Mouse (Mus musculus): ENCODE measurements around the gene Cnep1r1. TPM values are rescaled to one million over a fixed set of nuclear protein-coding genes. Genes with fewer than 3 reads are reported as not detected.

Cnep1r1 gene
- polyA plus RNA-seq (2011; ENCODE audit: insufficient read length, low read depth, missing spikeins), result 62.6 and 65.7 TPM in 2 replicates

DNA sequence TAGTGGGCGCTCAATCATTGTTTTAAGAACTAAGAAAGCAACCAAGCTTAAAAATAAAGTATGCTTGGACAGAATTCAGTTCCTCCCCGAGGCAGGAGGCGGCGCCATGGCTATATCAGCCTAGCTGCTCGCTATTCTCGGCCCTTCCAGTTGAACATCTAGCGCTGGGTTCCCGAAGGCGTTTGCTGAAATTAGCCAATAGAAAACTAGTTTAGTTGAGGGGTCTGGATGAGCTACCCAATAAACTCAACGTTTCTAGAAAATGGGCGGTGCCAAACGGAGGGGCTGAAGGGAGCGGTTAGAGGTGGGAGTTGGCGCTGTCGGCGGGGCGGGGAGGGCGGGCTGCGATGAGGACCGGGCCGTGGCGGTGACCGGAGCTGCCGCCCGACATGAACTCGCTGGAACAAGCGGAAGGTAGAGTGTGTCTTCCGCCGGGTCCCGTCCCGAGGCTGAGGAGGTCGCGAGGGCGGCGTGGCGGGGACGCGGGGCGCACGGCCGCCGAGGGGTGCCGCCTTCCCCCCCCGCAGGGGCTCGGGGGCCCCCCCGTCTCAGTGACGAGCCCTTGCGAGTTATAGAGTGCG is at the start of gene Cnep1r1:
Gene Cnep1r1 (plus strand): TSS at position 314 of the 581 bp plus-strand sequence.
- H3K27ac ChIP-seq (ENCODE audit: insufficient read depth, low read length), result peak within 1 kb of the TSS; percentile 39; the same call in 1 of the 2 replicates
- peak; percentile 55; the same call in 1 of the 2 replicates for TF ChIP-seq CTCF (IDR thresholded peaks at IDR 0.05; ENCODE audit: borderline replicate concordance, insufficient read depth, low read length)
- TF ChIP-seq POLR2A (IDR thresholded peaks at IDR 0.05; ENCODE audit: low read depth, low read length), result peak; percentile 87

DNA sequence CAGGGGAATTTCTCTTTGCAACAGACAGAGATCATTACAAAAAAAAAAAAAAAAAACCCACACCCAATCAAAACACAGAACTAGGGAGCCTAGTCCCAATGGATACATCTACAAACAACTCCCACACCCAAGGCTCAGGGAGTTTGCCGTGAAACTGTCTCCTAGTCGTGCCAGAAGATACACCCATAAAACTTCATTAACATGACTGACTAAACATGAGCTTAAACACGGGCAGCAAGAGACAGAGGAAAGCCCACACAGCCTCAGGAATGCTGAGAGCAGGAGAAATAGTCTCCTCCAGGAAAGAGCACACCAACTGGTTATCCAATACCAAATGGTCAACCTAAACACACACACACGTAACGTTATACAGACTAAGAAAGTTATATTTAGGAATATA is 36.4 kb upstream of the Cnep1r1 start:
- no peak for TF ChIP-seq CTCF (IDR thresholded peaks at IDR 0.05; ENCODE audit: borderline replicate concordance, insufficient read depth, low read length)
- no peak for TF ChIP-seq POLR2A (IDR thresholded peaks at IDR 0.05; ENCODE audit: low read depth, low read length)
- Histone ChIP-seq H3K4me1 (ENCODE audit: control insufficient read depth, insufficient read depth, low read length) (no peaks in the 10 kb centered on the region), H3K27ac (ENCODE audit: insufficient read depth, low read length) (no peak overlapping the region), H3K4me3 (ENCODE audit: insufficient read depth, low read length) (no peak overlapping the region)

More for the DNA sequence above, at the start of gene Cnep1r1:
- no peaks in the 10 kb centered on the region for H3K4me1 ChIP-seq (ENCODE audit: control insufficient read depth, insufficient read depth, low read length)
- H3K4me3 ChIP-seq (ENCODE audit: insufficient read depth, low read length), result peak within 1 kb of the TSS; percentile 98

DNA sequence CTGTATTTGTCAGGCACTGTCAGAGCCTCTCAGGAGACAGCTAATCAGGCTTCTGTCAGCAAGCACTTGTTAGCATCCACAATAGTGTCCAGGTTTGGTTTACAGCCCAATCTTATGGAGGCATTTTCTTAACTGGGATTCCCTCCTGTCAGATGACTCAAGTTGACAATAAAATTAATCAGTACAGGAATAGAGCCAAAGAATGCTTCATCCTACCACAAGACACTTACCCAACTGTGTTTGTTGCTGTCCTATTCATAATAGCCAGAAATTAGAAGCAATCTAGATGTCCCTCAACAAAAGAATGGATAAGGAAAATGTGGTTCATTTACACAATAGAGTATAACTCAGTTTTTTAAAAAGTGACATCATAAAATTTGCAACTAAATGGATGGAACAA is 30.6 kb upstream of the Cnep1r1 start:
- TF ChIP-seq CTCF (IDR thresholded peaks at IDR 0.05; ENCODE audit: borderline replicate concordance, insufficient read depth, low read length), result no peak
- TF ChIP-seq POLR2A (IDR thresholded peaks at IDR 0.05; ENCODE audit: low read depth, low read length), result no peak
- no peak overlapping the region for H3K4me3 ChIP-seq (ENCODE audit: insufficient read depth, low read length)
- H3K4me1 ChIP-seq (ENCODE audit: control insufficient read depth, insufficient read depth, low read length), result no peaks in the 10 kb centered on the region
- no peak overlapping the region for H3K27ac ChIP-seq (ENCODE audit: insufficient read depth, low read length)

DNA sequence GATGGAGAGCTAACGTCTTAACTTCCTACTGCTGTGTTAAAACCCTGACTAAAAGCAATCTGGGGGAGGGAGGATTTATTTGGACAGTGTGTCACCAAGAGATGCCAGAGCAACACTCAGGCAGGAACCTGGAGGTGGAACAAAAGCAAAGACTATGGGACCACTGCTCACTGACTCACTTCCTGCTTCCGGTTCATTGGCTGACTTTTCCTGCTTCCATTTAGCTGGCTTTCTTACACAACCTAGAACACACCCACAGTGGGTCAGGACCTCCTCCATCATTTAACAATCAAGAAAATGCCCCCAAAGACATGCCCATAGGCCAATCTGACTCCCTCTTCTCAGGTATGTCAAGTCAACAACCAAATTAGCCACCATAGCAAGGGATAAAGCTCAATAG is 26.9 kb upstream of the Cnep1r1 start:
- Histone ChIP-seq H3K27ac (ENCODE audit: insufficient read depth, low read length) (peak overlapping the region; percentile 34; the same call in 1 of the 2 replicates), H3K4me3 (ENCODE audit: insufficient read depth, low read length) (no peak overlapping the region), H3K4me1 (ENCODE audit: control insufficient read depth, insufficient read depth, low read length) (no peaks in the 10 kb centered on the region)
- TF ChIP-seq POLR2A (IDR thresholded peaks at IDR 0.05; ENCODE audit: low read depth, low read length), result no peak
- TF ChIP-seq CTCF (IDR thresholded peaks at IDR 0.05; ENCODE audit: borderline replicate concordance, insufficient read depth, low read length), result no peak

DNA sequence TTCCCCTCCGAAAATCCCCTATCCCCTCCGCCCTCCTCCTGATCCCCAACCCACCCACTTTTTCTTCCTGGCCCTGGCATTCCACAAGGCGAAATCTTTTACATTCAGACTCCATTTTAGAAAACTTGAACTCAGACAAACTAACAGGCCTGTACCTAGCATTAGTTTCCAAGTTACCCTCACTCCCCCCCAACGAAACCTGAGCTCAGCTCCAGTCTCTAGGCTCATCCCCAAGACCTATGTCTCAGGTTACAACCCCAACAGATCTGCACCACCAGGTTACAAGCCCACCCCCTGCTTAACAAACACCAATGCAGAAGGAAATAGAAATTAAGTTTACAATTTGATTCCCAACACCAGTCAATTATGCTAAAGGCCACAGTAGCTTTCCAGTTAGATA is 25.2 kb upstream of the Cnep1r1 start:
- no peak for TF ChIP-seq POLR2A (IDR thresholded peaks at IDR 0.05; ENCODE audit: low read depth, low read length)
- TF ChIP-seq CTCF (IDR thresholded peaks at IDR 0.05; ENCODE audit: borderline replicate concordance, insufficient read depth, low read length), result no peak
- H3K4me1 ChIP-seq (ENCODE audit: control insufficient read depth, insufficient read depth, low read length), result no peaks in the 10 kb centered on the region
- H3K4me3 ChIP-seq (ENCODE audit: insufficient read depth, low read length), result no peak overlapping the region
- no peak overlapping the region for H3K27ac ChIP-seq (ENCODE audit: insufficient read depth, low read length)

DNA sequence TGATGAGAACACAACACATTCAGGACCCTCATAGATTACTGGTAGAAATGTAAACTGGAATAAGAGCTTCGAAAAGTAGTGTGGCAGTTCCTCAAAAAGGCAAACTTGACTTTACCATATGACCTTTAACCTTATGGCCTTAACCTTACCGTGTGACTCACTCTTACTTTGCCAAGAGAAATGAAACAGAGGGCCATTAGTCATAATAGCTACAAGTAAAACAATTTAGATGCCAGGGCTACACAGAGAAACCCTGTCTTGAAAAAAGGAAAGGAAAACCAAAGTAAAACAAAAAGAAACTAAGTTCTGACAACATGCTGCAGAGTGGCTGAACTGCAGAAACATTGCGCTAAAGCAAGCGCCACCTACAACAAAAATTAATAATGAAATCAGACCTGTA is 19.7 kb upstream of the Cnep1r1 start:
- Histone ChIP-seq H3K4me1 (ENCODE audit: control insufficient read depth, insufficient read depth, low read length) (no peaks in the 10 kb centered on the region), H3K4me3 (ENCODE audit: insufficient read depth, low read length) (no peak overlapping the region), H3K27ac (ENCODE audit: insufficient read depth, low read length) (no peak overlapping the region)
- TF ChIP-seq POLR2A (IDR thresholded peaks at IDR 0.05; ENCODE audit: low read depth, low read length) (no peak), CTCF (IDR thresholded peaks at IDR 0.05; ENCODE audit: borderline replicate concordance, insufficient read depth, low read length) (no peak)

DNA sequence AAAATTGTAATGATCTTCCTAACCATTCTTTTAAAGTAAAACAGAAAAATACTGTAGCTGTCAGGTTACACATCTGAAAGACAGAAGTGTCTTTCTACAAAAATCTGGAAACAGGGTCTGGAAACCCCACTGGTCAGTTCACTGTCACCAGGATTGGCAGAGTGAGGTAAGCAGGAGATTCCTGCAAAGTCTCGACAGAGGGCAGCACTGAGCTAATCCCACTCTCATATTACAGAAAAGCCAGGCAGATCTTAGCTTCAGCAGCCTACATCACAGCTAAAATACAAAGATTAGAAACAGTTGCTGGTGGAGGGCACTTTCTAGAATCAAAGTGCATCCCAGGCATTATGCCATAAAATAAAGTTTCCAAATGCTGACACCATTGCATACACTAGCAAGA is 19.0 kb upstream of the Cnep1r1 start:
- peak; percentile 26; the same call in 1 of the 2 replicates for TF ChIP-seq CTCF (IDR thresholded peaks at IDR 0.05; ENCODE audit: borderline replicate concordance, insufficient read depth, low read length)
- no peak for TF ChIP-seq POLR2A (IDR thresholded peaks at IDR 0.05; ENCODE audit: low read depth, low read length)
- Histone ChIP-seq H3K4me1 (ENCODE audit: control insufficient read depth, insufficient read depth, low read length) (no peaks in the 10 kb centered on the region), H3K27ac (ENCODE audit: insufficient read depth, low read length) (no peak overlapping the region), H3K4me3 (ENCODE audit: insufficient read depth, low read length) (no peak overlapping the region)

DNA sequence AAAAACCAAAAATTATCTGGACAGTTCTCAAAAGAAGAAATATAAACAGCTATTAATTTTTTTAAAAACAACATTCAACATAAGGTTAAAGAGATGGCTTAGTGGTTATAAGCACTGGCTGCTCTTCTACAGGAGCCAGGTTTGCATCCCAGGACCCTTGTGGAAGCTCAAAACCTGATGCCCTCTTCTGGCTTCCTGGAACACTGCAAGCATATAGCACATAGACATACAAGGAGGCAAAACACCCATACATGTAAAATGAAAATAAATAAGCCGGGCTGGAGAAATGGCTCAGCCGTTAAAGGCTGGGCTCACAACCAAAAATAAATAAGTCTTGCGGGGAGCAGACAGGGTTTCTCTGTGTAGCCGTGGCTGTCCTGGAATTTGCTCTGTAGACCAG is 9.3 kb upstream of the Cnep1r1 start:
- Histone ChIP-seq H3K27ac (ENCODE audit: insufficient read depth, low read length) (no peak overlapping the region), H3K4me3 (ENCODE audit: insufficient read depth, low read length) (no peak overlapping the region), H3K4me1 (ENCODE audit: control insufficient read depth, insufficient read depth, low read length) (no peaks in the 10 kb centered on the region)
- TF ChIP-seq POLR2A (IDR thresholded peaks at IDR 0.05; ENCODE audit: low read depth, low read length), result no peak
- TF ChIP-seq CTCF (IDR thresholded peaks at IDR 0.05; ENCODE audit: borderline replicate concordance, insufficient read depth, low read length), result no peak

DNA sequence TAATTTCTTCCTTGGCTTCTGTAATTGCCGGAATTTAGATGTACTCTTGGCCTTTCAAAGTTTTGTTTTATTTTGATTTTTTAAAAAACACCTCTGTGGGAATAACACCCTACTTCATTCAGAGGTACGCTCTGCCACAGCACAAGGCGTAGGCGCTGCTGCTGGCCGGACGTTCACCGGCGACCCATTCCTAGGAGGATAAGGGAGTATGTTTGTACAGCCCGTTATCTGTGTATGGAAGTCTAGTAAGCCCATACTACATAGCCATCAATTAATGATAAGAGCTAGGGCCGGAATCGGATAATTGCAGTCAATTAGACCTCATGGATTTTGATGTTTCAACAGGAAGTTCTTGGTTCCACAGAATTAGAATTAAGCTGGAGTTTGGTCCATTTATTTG is 507 bp downstream of the Cnep1r1 start:
- H3K27ac ChIP-seq (ENCODE audit: insufficient read depth, low read length), result no peak overlapping the region
- TF ChIP-seq CTCF (IDR thresholded peaks at IDR 0.05; ENCODE audit: borderline replicate concordance, insufficient read depth, low read length), result no peak
- TF ChIP-seq POLR2A (IDR thresholded peaks at IDR 0.05; ENCODE audit: low read depth, low read length), result no peak
- H3K4me3 ChIP-seq (ENCODE audit: insufficient read depth, low read length), result peak overlapping the region; percentile 98
- no peaks in the 10 kb centered on the region for H3K4me1 ChIP-seq (ENCODE audit: control insufficient read depth, insufficient read depth, low read length)

DNA sequence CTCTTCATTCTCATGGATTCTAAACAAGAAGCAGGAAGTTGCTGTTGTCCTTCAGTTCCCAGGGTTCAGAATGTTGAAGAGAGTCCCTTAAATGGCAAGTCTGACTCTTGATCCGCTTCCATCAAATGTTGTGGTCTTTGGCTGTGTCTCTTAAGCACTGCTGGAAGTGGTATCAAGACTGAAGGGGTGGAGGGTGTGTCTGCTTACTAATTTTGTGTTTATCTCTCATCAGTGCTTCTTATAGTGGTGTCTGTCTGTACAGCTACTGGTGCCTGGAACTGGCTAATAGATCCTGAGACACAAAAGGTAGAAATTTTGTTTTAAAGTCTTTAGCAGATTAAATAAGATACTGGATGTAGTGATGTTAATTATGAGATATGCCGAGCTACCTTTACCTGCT is 6.3 kb downstream of the Cnep1r1 start:
- Histone ChIP-seq H3K4me3 (ENCODE audit: insufficient read depth, low read length) (no peak overlapping the region), H3K4me1 (ENCODE audit: control insufficient read depth, insufficient read depth, low read length) (no peaks in the 10 kb centered on the region), H3K27ac (ENCODE audit: insufficient read depth, low read length) (no peak overlapping the region)
- TF ChIP-seq CTCF (IDR thresholded peaks at IDR 0.05; ENCODE audit: borderline replicate concordance, insufficient read depth, low read length), result no peak
- TF ChIP-seq POLR2A (IDR thresholded peaks at IDR 0.05; ENCODE audit: low read depth, low read length), result no peak

Data from embryonic fibroblast, embryonic 13.5 days (primary cell).